Mouse (Mus musculus) adrenal gland, adult (tissue): ENCODE data around the gene Zdhhc21.
A peak's percentile ranks its signal among the peaks of the same experiment; 100 is the strongest.

Experiments
- DNase-seq, 2 experiments: peaks; one replicate each; pipeline ENCODE4 v3.0.0; 2022 to 2023; ENCODE audit warnings: low spot score in 1 of 2; ENCODE audit not compliant: inconsistent age in 2 of 2

The Zdhhc21 gene

GRCm38 (mm10) chr4:82864974-82865699, 5.4 kb upstream of the Zdhhc21 start:
- no peak for DNase-seq

- DNase-seq, result no peak
Observed at GRCm38 (mm10) chr4:82863316-82863715, 3.6 kb upstream of the Zdhhc21 start.

- no peak for DNase-seq
Observed at GRCm38 (mm10) chr4:82861451-82861850, 1.7 kb upstream of the Zdhhc21 start.

- peak in 1 of 2 experiments; percentile 58 for DNase-seq
Observed at GRCm38 (mm10) chr4:82860566-82860965, 808 bp upstream of the Zdhhc21 start.

GRCm38 (mm10) chr4:82858431-82859010, 1.2 kb downstream of the Zdhhc21 start:
- peak in 1 of 2 experiments; percentile 28 for DNase-seq

- DNase-seq, result no peak
Observed at GRCm38 (mm10) chr4:82856986-82857385, 2.8 kb downstream of the Zdhhc21 start.

GRCm38 (mm10) chr4:82853809-82854208, 5.9 kb downstream of the Zdhhc21 start:
- no peak for DNase-seq

- peak; percentile 30 to 68 for DNase-seq
Observed at GRCm38 (mm10) chr4:82848552-82849234, 11.1 kb downstream of the Zdhhc21 start.

- DNase-seq, result no peak
Observed at GRCm38 (mm10) chr4:82837526-82838240, 22.1 kb downstream of the Zdhhc21 start.

- DNase-seq, result no peak
Observed at GRCm38 (mm10) chr4:82831155-82831554, 28.6 kb downstream of the Zdhhc21 start.

GRCm38 (mm10) chr4:82829429-82829828, 30.3 kb downstream of the Zdhhc21 start:
- no peak for DNase-seq

GRCm38 (mm10) chr4:82827001-82827400, 32.8 kb downstream of the Zdhhc21 start:
- DNase-seq, result no peak

GRCm38 (mm10) chr4:82817833-82818232, 41.9 kb downstream of the Zdhhc21 start:
- DNase-seq, result no peak

- no peak for DNase-seq
Observed at GRCm38 (mm10) chr4:82816351-82816750, 43.4 kb downstream of the Zdhhc21 start.

GRCm38 (mm10) chr4:82815296-82815695, 44.5 kb downstream of the Zdhhc21 start:
- DNase-seq, result no peak

- no peak for DNase-seq
Observed at GRCm38 (mm10) chr4:82813356-82813755, 46.4 kb downstream of the Zdhhc21 start.

- DNase-seq, result no peak
Observed at GRCm38 (mm10) chr4:82807811-82808210, 51.9 kb downstream of the Zdhhc21 start.

- DNase-seq, result no peak
Observed at GRCm38 (mm10) chr4:82806176-82806757, 53.5 kb downstream of the Zdhhc21 start.

- DNase-seq, result peak in 1 of 2 experiments; percentile 58
Observed at GRCm38 (mm10) chr4:82804019-82804418, 55.7 kb downstream of the Zdhhc21 start.

GRCm38 (mm10) chr4:82793608-82794007, 66.2 kb downstream of the Zdhhc21 start:
- DNase-seq, result peak in 1 of 2 experiments; percentile 10
